Mouse (Mus musculus): ENCODE data around the gene Ccdc30. TPM values are rescaled to one million over a fixed set of nuclear protein-coding genes. Genes with fewer than 3 reads are reported as not detected.

Gene Ccdc30
- 5.2 and 5.6 TPM in 2 replicates for polyA plus RNA-seq (2015; fragmentation: Nextera tagmentation; extraction: Ambion mirVana)

- peak; percentile 100 for ATAC-seq (ENCODE audit: borderline replicate concordance, extremely low read depth, low FRiP score, low TSS enrichment)
- Histone ChIP-seq H3K9ac (peak within 1 kb of the TSS; percentile 44), H3K9me3 (no peaks in the 10 kb centered on the region), H3K4me1 (peaks cover 16% of the 10 kb centered on the region), H3K36me3 (no peaks in the 10 kb centered on the region), H3K27ac (no peak within 1 kb of the TSS), H3K4me2 (peak within 1 kb of the TSS; percentile 93), H3K27me3 (no peaks in the 10 kb centered on the region), H3K4me3 (peak within 1 kb of the TSS; percentile 59)
- WGBS: under 1% methylated on average over 49 of the region's 49 CpGs
Observed at GRCm38 (mm10) chr4:119415072-119415753, at the start of gene Ccdc30. Gene Ccdc30, minus strand, starts transcription at chr4:119415521.

- no peak for ATAC-seq (ENCODE audit: borderline replicate concordance, extremely low read depth, low FRiP score, low TSS enrichment)
- H3K27ac ChIP-seq: no peak overlapping the region
- H3K4me1 ChIP-seq: peaks cover 27% of the 10 kb centered on the region
- WGBS: 67% methylated on average over 13 of the region's 13 CpGs
- no peak overlapping the region for H3K9ac ChIP-seq
- H3K27me3 ChIP-seq: no peaks in the 10 kb centered on the region
- H3K4me2 ChIP-seq: no peak overlapping the region
- H3K9me3 ChIP-seq: no peaks in the 10 kb centered on the region
- H3K36me3 ChIP-seq: no peaks in the 10 kb centered on the region
- H3K4me3 ChIP-seq: no peak overlapping the region
Observed at GRCm38 (mm10) chr4:119463756-119464419, 48.6 kb upstream of the Ccdc30 start.

GRCm38 (mm10) chr4:119462858-119463755 is 47.8 kb upstream of the Ccdc30 start:
- no peaks in the 10 kb centered on the region for H3K36me3 ChIP-seq
- WGBS: 24% methylated on average over 11 of the region's 11 CpGs
- H3K9me3 ChIP-seq: no peaks in the 10 kb centered on the region
- H3K4me3 ChIP-seq: no peak overlapping the region
- peaks cover 27% of the 10 kb centered on the region for H3K4me1 ChIP-seq
- H3K27ac ChIP-seq: peak overlapping the region; percentile 60; the same call in 1 of the 2 replicates
- ATAC-seq (ENCODE audit: borderline replicate concordance, extremely low read depth, low FRiP score, low TSS enrichment): peak; percentile 81
- no peak overlapping the region for H3K9ac ChIP-seq
- peak overlapping the region; percentile 2; the same call in 1 of the 2 replicates for H3K4me2 ChIP-seq
- H3K27me3 ChIP-seq: no peaks in the 10 kb centered on the region

DNA sequence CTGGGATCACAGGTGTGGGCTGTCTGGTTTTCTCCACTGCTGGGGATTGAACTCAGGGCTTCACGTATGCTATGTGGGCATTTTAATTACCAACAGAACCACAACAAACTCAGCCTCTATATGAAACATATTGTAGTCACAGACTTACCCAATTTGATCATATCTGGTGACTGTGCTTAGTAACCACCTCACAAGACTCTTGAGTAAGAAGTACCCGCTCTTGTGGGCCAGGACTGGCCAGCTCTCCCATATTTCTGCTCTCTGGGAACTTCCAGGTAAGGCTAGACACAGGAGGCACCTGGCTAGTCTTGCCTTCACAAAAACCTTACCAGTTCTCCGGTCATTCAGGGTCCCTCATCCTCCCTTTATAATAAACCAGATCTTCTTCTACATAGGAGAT is 47.1 kb upstream of the Ccdc30 start:
- Histone ChIP-seq H3K4me2 (no peak overlapping the region), H3K4me3 (no peak overlapping the region), H3K27ac (peak overlapping the region; percentile 60; the same call in 1 of the 2 replicates), H3K4me1 (peaks cover 27% of the 10 kb centered on the region), H3K9me3 (no peaks in the 10 kb centered on the region), H3K9ac (no peak overlapping the region), H3K27me3 (no peaks in the 10 kb centered on the region), H3K36me3 (no peaks in the 10 kb centered on the region)
- ATAC-seq (ENCODE audit: borderline replicate concordance, extremely low read depth, low FRiP score, low TSS enrichment): no peak
- WGBS: 68% methylated on average over 3 of the region's 3 CpGs

- H3K27me3 ChIP-seq: no peaks in the 10 kb centered on the region
- no peaks in the 10 kb centered on the region for H3K9me3 ChIP-seq
- H3K27ac ChIP-seq: peak overlapping the region; percentile 75
- peak overlapping the region; percentile 17; the same call in 1 of the 2 replicates for H3K4me2 ChIP-seq
- no peak overlapping the region for H3K4me3 ChIP-seq
- no peaks in the 10 kb centered on the region for H3K36me3 ChIP-seq
- 34% methylated on average over 8 of the region's 8 CpGs for WGBS
- peak; percentile 83 for ATAC-seq (ENCODE audit: borderline replicate concordance, extremely low read depth, low FRiP score, low TSS enrichment)
- no peak overlapping the region for H3K9ac ChIP-seq
- peaks cover 27% of the 10 kb centered on the region for H3K4me1 ChIP-seq
Observed at GRCm38 (mm10) chr4:119460728-119461141, 45.4 kb upstream of the Ccdc30 start.

- H3K9me3 ChIP-seq: no peaks in the 10 kb centered on the region
- ATAC-seq (ENCODE audit: borderline replicate concordance, extremely low read depth, low FRiP score, low TSS enrichment): 0 out of 2 replicates have a peak, but pooled peaks have one; percentile 4
- no peaks in the 10 kb centered on the region for H3K36me3 ChIP-seq
- WGBS: 51% methylated on average over 5 of the region's 5 CpGs
- no peak overlapping the region for H3K4me2 ChIP-seq
- H3K4me1 ChIP-seq: peaks cover 27% of the 10 kb centered on the region
- H3K27ac ChIP-seq: peak overlapping the region; percentile 69
- H3K4me3 ChIP-seq: no peak overlapping the region
- H3K9ac ChIP-seq: no peak overlapping the region
- H3K27me3 ChIP-seq: no peaks in the 10 kb centered on the region
Observed at GRCm38 (mm10) chr4:119460296-119460695, 45.0 kb upstream of the Ccdc30 start.

DNA sequence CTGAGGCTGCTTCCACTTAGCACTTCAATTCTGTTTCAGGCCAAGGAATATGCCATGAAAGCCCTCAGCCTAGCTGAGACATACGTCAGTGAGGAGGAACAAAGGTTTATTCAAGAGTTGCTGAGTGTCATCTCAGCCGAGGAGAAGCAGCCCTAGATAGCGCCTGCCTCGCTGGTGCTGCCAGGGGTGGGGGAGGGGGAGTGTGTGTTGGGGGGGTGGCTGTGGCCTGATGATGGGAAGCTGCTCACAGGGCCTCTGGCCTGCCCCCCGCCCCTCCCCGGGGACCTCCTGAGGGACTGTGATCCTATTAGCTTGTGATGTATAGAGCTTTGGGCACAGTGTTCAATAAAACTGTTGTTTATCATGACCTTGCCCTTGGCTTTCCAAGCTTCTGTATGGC is 38.2 kb upstream of the Ccdc30 start:
- Histone ChIP-seq H3K27me3 (no peaks in the 10 kb centered on the region), H3K4me2 (0 out of 2 replicates have a peak overlapping the region, but pooled peaks have one; percentile 7), H3K4me3 (no peak overlapping the region), H3K27ac (no peak overlapping the region), H3K36me3 (no peaks in the 10 kb centered on the region), H3K9me3 (no peaks in the 10 kb centered on the region), H3K4me1 (no peaks in the 10 kb centered on the region), H3K9ac (no peak overlapping the region)
- ATAC-seq (ENCODE audit: borderline replicate concordance, extremely low read depth, low FRiP score, low TSS enrichment): peak; percentile 84
- 8% methylated on average over 6 of the region's 6 CpGs for WGBS

- WGBS: 43% methylated on average over 5 of the region's 5 CpGs
- H3K27me3 ChIP-seq: no peaks in the 10 kb centered on the region
- no peaks in the 10 kb centered on the region for H3K9me3 ChIP-seq
- no peaks in the 10 kb centered on the region for H3K4me1 ChIP-seq
- H3K4me3 ChIP-seq: no peak overlapping the region
- H3K36me3 ChIP-seq: no peaks in the 10 kb centered on the region
- H3K27ac ChIP-seq: no peak overlapping the region
- ATAC-seq (ENCODE audit: borderline replicate concordance, extremely low read depth, low FRiP score, low TSS enrichment): no peak
- H3K9ac ChIP-seq: no peak overlapping the region
- no peak overlapping the region for H3K4me2 ChIP-seq
Observed at GRCm38 (mm10) chr4:119453128-119453527, 37.8 kb upstream of the Ccdc30 start.

- no peak overlapping the region for H3K4me3 ChIP-seq
- WGBS: 66% methylated on average over 7 of the region's 7 CpGs
- no peaks in the 10 kb centered on the region for H3K9me3 ChIP-seq
- ATAC-seq (ENCODE audit: borderline replicate concordance, extremely low read depth, low FRiP score, low TSS enrichment): no peak
- no peak overlapping the region for H3K4me2 ChIP-seq
- H3K4me1 ChIP-seq: no peaks in the 10 kb centered on the region
- no peak overlapping the region for H3K27ac ChIP-seq
- no peak overlapping the region for H3K9ac ChIP-seq
- H3K36me3 ChIP-seq: no peaks in the 10 kb centered on the region
- H3K27me3 ChIP-seq: no peaks in the 10 kb centered on the region
Observed at GRCm38 (mm10) chr4:119450436-119450835, 35.1 kb upstream of the Ccdc30 start.

DNA sequence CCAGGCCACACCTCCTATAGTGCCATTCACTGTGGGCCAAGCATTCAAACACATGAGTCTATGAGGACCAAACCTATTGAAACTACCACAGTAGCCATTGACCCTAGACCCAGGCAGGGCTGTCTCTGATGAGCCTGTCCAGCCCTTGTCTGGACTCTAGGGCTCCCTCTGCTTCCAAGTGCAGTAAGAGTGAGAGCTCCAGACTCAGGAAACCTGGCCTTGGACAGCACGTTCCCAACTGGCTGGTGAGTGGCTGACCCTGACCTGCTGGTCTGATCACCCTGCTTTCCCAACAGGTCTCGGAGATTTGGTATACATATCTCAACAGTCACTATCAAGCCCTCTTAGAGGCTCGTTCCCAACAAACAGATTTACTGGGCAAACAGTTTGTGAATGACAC is 32.5 kb upstream of the Ccdc30 start:
- Histone ChIP-seq H3K4me3 (no peak overlapping the region), H3K27ac (no peak overlapping the region), H3K27me3 (no peaks in the 10 kb centered on the region), H3K9ac (no peak overlapping the region), H3K36me3 (no peaks in the 10 kb centered on the region), H3K9me3 (no peaks in the 10 kb centered on the region), H3K4me2 (no peak overlapping the region), H3K4me1 (no peaks in the 10 kb centered on the region)
- no peak for ATAC-seq (ENCODE audit: borderline replicate concordance, extremely low read depth, low FRiP score, low TSS enrichment)
- WGBS: 50% methylated on average over 3 of the region's 3 CpGs

GRCm38 (mm10) chr4:119447261-119447660 is 31.9 kb upstream of the Ccdc30 start:
- Histone ChIP-seq H3K27ac (no peak overlapping the region), H3K9ac (no peak overlapping the region), H3K4me1 (no peaks in the 10 kb centered on the region), H3K4me2 (no peak overlapping the region), H3K27me3 (no peaks in the 10 kb centered on the region), H3K4me3 (no peak overlapping the region), H3K36me3 (no peaks in the 10 kb centered on the region), H3K9me3 (no peaks in the 10 kb centered on the region)
- 87% methylated on average over 6 of the region's 6 CpGs for WGBS
- no peak for ATAC-seq (ENCODE audit: borderline replicate concordance, extremely low read depth, low FRiP score, low TSS enrichment)
